Mouse (Mus musculus) cerebellum, adult 18-20 months (tissue): ENCODE measurements around the gene Kif2a.
"Not testable (repeated sequence)": the region's sequence is repeated elsewhere in the genome, so short reads cannot be mapped to it uniquely, and the experiment has no call there.

Experiments used
- DNase-seq, 2 experiments: peaks; one replicate each; pipeline ENCODE4 v3.0.0; 2021

Kif2a gene

GRCm38 (mm10) chr13:106928296-106928695 lies 93.6 kb downstream of the Kif2a start:
- no peak for DNase-seq

- not testable (repeated sequence) for DNase-seq
Measured at GRCm38 (mm10) chr13:106925921-106926320, 96.0 kb downstream of the Kif2a start.

GRCm38 (mm10) chr13:106918322-106919050 lies 103.4 kb downstream of the Kif2a start:
- no peak for DNase-seq

GRCm38 (mm10) chr13:106913125-106913736 lies 108.7 kb downstream of the Kif2a start:
- DNase-seq = no peak

- no peak for DNase-seq
Measured at GRCm38 (mm10) chr13:106910096-106910495, 111.8 kb downstream of the Kif2a start.
